Mouse (Mus musculus): ENCODE results near the gene St3gal4. TPM values are rescaled to one million over a fixed set of nuclear protein-coding genes. Genes with fewer than 3 reads are reported as not detected.

The St3gal4 gene
- total and polyA plus RNA-seq, 3 experiments: 6.2 to 9.3 (median 8.8) TPM

DNA sequence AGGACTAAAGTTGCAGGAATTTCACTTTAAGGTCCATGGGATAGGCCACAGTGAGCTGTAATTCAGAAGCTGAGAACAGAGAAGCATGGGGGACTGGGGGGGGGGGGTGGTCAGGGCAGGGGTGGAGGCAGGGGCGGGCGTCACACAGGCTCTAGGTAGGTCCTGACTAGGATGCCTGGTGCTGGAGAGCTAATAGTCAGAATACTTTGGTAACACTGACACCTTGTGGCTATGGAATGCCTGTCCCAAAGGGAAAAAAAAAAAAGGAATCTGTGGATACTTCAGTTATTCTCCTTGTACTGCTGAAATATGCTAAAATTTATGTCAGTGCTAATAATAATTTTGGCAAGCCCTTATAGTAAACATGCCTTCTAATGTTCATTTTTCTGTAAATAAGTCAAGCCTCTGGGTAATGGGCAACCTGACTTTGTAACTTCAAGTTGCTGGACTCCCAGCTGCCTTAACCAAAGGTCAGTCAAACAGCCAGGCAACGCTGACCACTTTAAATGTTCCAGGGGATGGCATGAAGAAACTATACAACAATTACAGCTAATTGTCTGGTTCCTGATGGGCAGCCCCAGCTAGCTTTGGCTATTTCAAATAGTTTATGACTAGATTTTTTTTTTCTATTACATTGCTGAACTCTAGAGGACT is 47.2 kb upstream of the St3gal4 start:
- Histone ChIP-seq H3K4me2 (ENCODE audit: insufficient read depth, low read depth, poor library complexity, severe bottlenecking) (no peak overlapping the region), H3K9me3 (replicated peaks; ENCODE audit: low read length) (no peaks in the 10 kb centered on the region), H3K4me1 (ENCODE audit: control insufficient read depth in 1 of 2, insufficient read depth in 2 of 2) (peaks cover 10 to 26% of the 10 kb centered on the region in 2 experiments), H3K4me3 (replicated peaks in 1 of 3; ENCODE audit: low read depth in 2 of 3, low read length in 2 of 3, poor library complexity in 1 of 3) (no peak overlapping the region), H3K36me3 (replicated peaks in 1 of 2; ENCODE audit: control insufficient read depth in 1 of 2, insufficient read depth in 1 of 2, low read length in 1 of 2) (peaks cover 40 to 88% of the 10 kb centered on the region in 2 experiments), H3K9ac (ENCODE audit: insufficient read depth, low read depth) (no peak overlapping the region), H3K27me3 (replicated peaks) (no peaks in the 10 kb centered on the region), H3K27ac (ENCODE audit: insufficient read depth, low read depth) (no peak overlapping the region), H3K79me2 (replicated peaks; ENCODE audit: control insufficient read depth, extremely low read depth, insufficient read depth, poor library complexity, severe bottlenecking) (no peaks in the 10 kb centered on the region)
- no peak for DNase-seq (ENCODE audit: extremely low read depth)
- dilution Hi-C loops (cut with MboI; ENCODE audit: extremely low pct_ligation_motif_present, extremely low pct_unique_long_range_greater_than_20kb, low sequenced_read_pairs): no loop called here
- in situ Hi-C loops (cut with MboI; ENCODE audit: low pct_ligation_motif_present, low pct_unique_long_range_greater_than_20kb, low sequenced_read_pairs): no loop called here
- TF ChIP-seq MEF2A (IDR thresholded peaks at IDR 0.05; ENCODE audit: borderline replicate concordance, low read depth, low read length) (no peak), USF1 (IDR thresholded peaks at IDR 0.05; ENCODE audit: low read depth, low read length) (no peak), ZKSCAN1 (IDR thresholded peaks at IDR 0.05; ENCODE audit: borderline replicate concordance, low read depth, low read length) (no peak), SMC3 (IDR thresholded peaks at IDR 0.05; ENCODE audit: low read depth, low read length) (peak; percentile 39), CHD2 (IDR thresholded peaks at IDR 0.05; ENCODE audit: low read length) (no peak), JUN (IDR thresholded peaks at IDR 0.05; ENCODE audit: insufficient read depth, low read depth, low read length) (no peak), POLR2A (IDR thresholded peaks at IDR 0.05; ENCODE audit: low read depth, low read length) (no peak), MXI1 (IDR thresholded peaks at IDR 0.05; ENCODE audit: low read depth, low read length) (no peak), NRF1 (IDR thresholded peaks at IDR 0.05; ENCODE audit: low read depth, low read length) (no peak), IRF4 (IDR thresholded peaks at IDR 0.05; ENCODE audit: low read depth, low read length) (no peak), ZNF384 (IDR thresholded peaks at IDR 0.05; ENCODE audit: low read depth, low read length) (peak; percentile 75), USF2 (conservative IDR thresholded peaks at IDR 0.05; ENCODE audit: low read depth, low read length) (no peak), MAFK (IDR thresholded peaks at IDR 0.05; ENCODE audit: insufficient replicate concordance, low read length) (no peak), CHD1 (IDR thresholded peaks at IDR 0.05; ENCODE audit: low read depth, low read length) (no peak), MYC (IDR thresholded peaks at IDR 0.05; ENCODE audit: low read depth, low read length) (no peak), UBTF (IDR thresholded peaks at IDR 0.05; ENCODE audit: low read depth, low read length) (no peak), NELFE (IDR thresholded peaks at IDR 0.05; ENCODE audit: low read depth, low read length) (no peak), KAT2A (IDR thresholded peaks at IDR 0.05; ENCODE audit: insufficient replicate concordance, low read length) (no peak), CTCF (conservative IDR thresholded peaks at IDR 0.05 in 1 of 2, IDR thresholded peaks at IDR 0.05 in 1 of 2; ENCODE audit: low read depth in 2 of 2, low read length in 2 of 2) (peak in 1 of 2 experiments; percentile 60; a peak in 2 of 4 replicates), MAX (IDR thresholded peaks at IDR 0.05; ENCODE audit: low read length) (no peak), ELF1 (IDR thresholded peaks at IDR 0.05; ENCODE audit: low read depth, low read length) (no peak), TBP (conservative IDR thresholded peaks at IDR 0.05; ENCODE audit: low read depth, low read length) (no peak), RAD21 (IDR thresholded peaks at IDR 0.05; ENCODE audit: low read depth, low read length) (peak; percentile 64), SIN3A (IDR thresholded peaks at IDR 0.05; ENCODE audit: low read length) (no peak)
